ENCODE assay signal across 7 mouse cellular contexts in genomic region chr15:103146627-103147421, GRCm38 (mm10). TPM values are rescaled to one million over a fixed set of nuclear protein-coding genes. Genes with fewer than 3 reads are reported as not detected.
DNase-seq lines count a peak whose midpoint lies in the region; ATAC-seq and TF ChIP-seq lines count a peak whose summit lies in the region.

No protein-coding gene starts in this region.

- H3K36me3 ChIP-seq in ES-E14 (ENCODE audit: control insufficient read depth, insufficient read depth, low read length, poor library complexity, severe bottlenecking) (no peaks in the 10 kb centered on the region), myocyte (ENCODE audit: control insufficient read depth, insufficient read depth) (no peaks in the 10 kb centered on the region)
- H3K36me3 ChIP-seq in embryonic facial prominence, embryonic 10.5 days (replicated peaks): no peaks in the 10 kb centered on the region
- no peaks in the 10 kb centered on the region for H3K36me3 ChIP-seq in hindbrain, embryonic 15.5 days

- H3K4me1 ChIP-seq in ES-E14 (ENCODE audit: control insufficient read depth in 2 of 2, insufficient read depth in 2 of 2, low read length in 2 of 2, poor library complexity in 1 of 2): peaks cover 6 to 7% of the 10 kb centered on the region in 2 experiments; a peak in 3 of 4 replicates
- peaks cover 13% of the 10 kb centered on the region for H3K4me1 ChIP-seq in embryonic facial prominence, embryonic 10.5 days
- H3K4me1 ChIP-seq in hindbrain, embryonic 15.5 days (replicated peaks): peaks cover 32% of the 10 kb centered on the region

- H3K9me3 ChIP-seq in ES-E14 (ENCODE audit: control insufficient read depth, insufficient read depth, low read depth, low read length): no peaks in the 10 kb centered on the region
- H3K9me3 ChIP-seq in embryonic facial prominence, embryonic 10.5 days: no peaks in the 10 kb centered on the region
- H3K9me3 ChIP-seq in hindbrain, embryonic 15.5 days: no peaks in the 10 kb centered on the region

- in situ Hi-C loops in ES-E14 (cut with MboI; ENCODE audit: low sequenced_read_pairs in 2 of 2, unreplicated experiment in 2 of 2): no loop called here

- intact Hi-C loops in left cerebral cortex, postnatal 25 days (cut with DNase I): no loop called here

- no peaks in the 10 kb centered on the region for H3K79me2 ChIP-seq in myocyte (ENCODE audit: control insufficient read depth, insufficient read depth)

- H3K4me3 ChIP-seq in ES-E14 (ENCODE audit: insufficient read depth in 1 of 2, low read depth in 1 of 2, low read length in 2 of 2, poor library complexity in 1 of 2, severe bottlenecking in 1 of 2) (peak overlapping the region; percentile 63), myocyte (no peak overlapping the region)
- peak overlapping the region; percentile 60 for H3K4me3 ChIP-seq in embryonic facial prominence, embryonic 10.5 days
- peak overlapping the region; percentile 44 for H3K4me3 ChIP-seq in hindbrain, embryonic 15.5 days

- H3ac ChIP-seq in myocyte (ENCODE audit: control insufficient read depth, insufficient read length): peak overlapping the region; percentile 44

- H3K9ac ChIP-seq in ES-E14 (ENCODE audit: insufficient read depth, low read depth, low read length, poor library complexity, severe bottlenecking): peak overlapping the region; percentile 68
- H3K9ac ChIP-seq in hindbrain, embryonic 15.5 days: peak overlapping the region; percentile 50

- peaks cover 96% of the 10 kb centered on the region for H3K27me3 ChIP-seq in embryonic facial prominence, embryonic 10.5 days (replicated peaks; ENCODE audit: low read depth, poor library complexity, severe bottlenecking)
- peaks cover 6% of the 10 kb centered on the region; the same call in 1 of the 2 replicates for H3K27me3 ChIP-seq in hindbrain, embryonic 15.5 days
- no peaks in the 10 kb centered on the region for H3K27me3 ChIP-seq in myocyte (ENCODE audit: control insufficient read depth, insufficient read depth, insufficient read length)

- H3K27ac ChIP-seq in ES-E14 (ENCODE audit: insufficient read depth, low read depth, low read length, poor library complexity, severe bottlenecking): no peak overlapping the region
- H3K27ac ChIP-seq in embryonic facial prominence, embryonic 10.5 days (replicated peaks): peak overlapping the region; percentile 70
- peak overlapping the region; percentile 91 for H3K27ac ChIP-seq in hindbrain, embryonic 15.5 days (replicated peaks)

- ATAC-seq in hindbrain, embryonic 15.5 days (ENCODE audit: low FRiP score, low read depth): peak; percentile 75
- ATAC-seq in CD4-positive, CD25-positive, alpha-beta regulatory T cell, adult 4 months: no peak

- TF ChIP-seq POLR2A in myocyte (IDR thresholded peaks at IDR 0.05; ENCODE audit: insufficient read length, low read depth): no peak

- DNase-seq in ES-E14 (ENCODE audit: low read depth, low spot score): no peak
- peak; percentile 74 for DNase-seq in MN1 (ENCODE audit: low spot score)
- DNase-seq in embryonic facial prominence, embryonic 10.5 days (ENCODE audit: low spot score): peak; percentile 60
- peak; percentile 75 to 79 for DNase-seq in left cerebral cortex, postnatal 25 days (ENCODE audit: low spot score in 2 of 2)

- peak overlapping the region; percentile 83 for H3K4me2 ChIP-seq in hindbrain, embryonic 15.5 days
- peak overlapping the region; percentile 83 for H3K4me2 ChIP-seq in myocyte (ENCODE audit: low read depth)

- WGBS in embryonic facial prominence, embryonic 10.5 days: under 1% methylated on average over 57 of the region's 57 CpGs
- WGBS in hindbrain, embryonic 15.5 days: under 1% methylated on average over 53 of the region's 57 CpGs

TF ChIP-seq in ES-E14, 5 proteins besides CTCF, POLR2A, EP300 and RAD21:
- TF ChIP-seq ZNF384 (IDR thresholded peaks at IDR 0.05; ENCODE audit: low read depth, low read length) (no peak), MAFK (IDR thresholded peaks at IDR 0.05; ENCODE audit: insufficient read depth, low read depth, low read length) (0 out of 2 replicates have a peak, but pooled peaks have one; percentile 37)
TF ChIP-seq in ES-E14: peak in this region for 1.

TF ChIP-seq in myocyte, 11 proteins besides CTCF, POLR2A, EP300 and RAD21:
- TF ChIP-seq MYOG (IDR thresholded peaks at IDR 0.05; ENCODE audit: control insufficient read depth in 1 of 3, insufficient read depth in 1 of 3, insufficient read length in 2 of 3, low read depth in 2 of 3) (peak in 1 of 3 experiments; percentile 7), POLR2AphosphoS2 (IDR thresholded peaks at IDR 0.05; ENCODE audit: insufficient read length, low read depth) (no peak), MYOD1 (IDR thresholded peaks at IDR 0.05; ENCODE audit: control insufficient read depth in 1 of 3, insufficient read length in 2 of 3, low read depth in 2 of 3) (peak in 1 of 3 experiments; percentile 16), E2F4 (IDR thresholded peaks at IDR 0.05; ENCODE audit: insufficient read depth) (peak; percentile 33), SRF (IDR thresholded peaks at IDR 0.05; ENCODE audit: control insufficient read depth, insufficient read length, low read depth) (no peak)

RNA-seq across cellular contexts. Expression of gene Smug1, which starts 20.1 kb away (rescaled TPM):
- total RNA-seq in ES-E14 (2012; rRNA removed): 7.1 and 10.6 TPM in 2 replicates
- 15.7 and 19.6 TPM in 2 replicates for polyA plus RNA-seq in embryonic facial prominence, embryonic 10.5 days (2016; fragmentation: Nextera tagmentation; extraction: Ambion mirVana)
- polyA plus RNA-seq in hindbrain, embryonic 15.5 days (2015; fragmentation: Nextera tagmentation; extraction: Ambion mirVana): 26.9 and 31.1 TPM in 2 replicates
- 10 to 100 TPM; 19.2 to 20.9 TPM for total RNA-seq in left cerebral cortex, postnatal 25 days (2021)
- polyA plus RNA-seq in myocyte (2012; fragmentation: generic; extraction: Trizol): 18.6 TPM
- 1 to 10 TPM; 6.0 to 8.1 TPM for polyA plus RNA-seq in CD4-positive, CD25-positive, alpha-beta regulatory T cell, adult 4 months (2017; shearing (Covaris generic))
